Mouse (Mus musculus): Measurements from ENCODE around the gene 9530053A07Rik. TPM values are rescaled to one million over a fixed set of nuclear protein-coding genes. Genes with fewer than 3 reads are reported as not detected.
A peak's percentile ranks its signal among the peaks of the same experiment; 100 is the strongest.

Gene 9530053A07Rik
- polyA plus RNA-seq, 1 experiment = 0.02 TPM

DNA sequence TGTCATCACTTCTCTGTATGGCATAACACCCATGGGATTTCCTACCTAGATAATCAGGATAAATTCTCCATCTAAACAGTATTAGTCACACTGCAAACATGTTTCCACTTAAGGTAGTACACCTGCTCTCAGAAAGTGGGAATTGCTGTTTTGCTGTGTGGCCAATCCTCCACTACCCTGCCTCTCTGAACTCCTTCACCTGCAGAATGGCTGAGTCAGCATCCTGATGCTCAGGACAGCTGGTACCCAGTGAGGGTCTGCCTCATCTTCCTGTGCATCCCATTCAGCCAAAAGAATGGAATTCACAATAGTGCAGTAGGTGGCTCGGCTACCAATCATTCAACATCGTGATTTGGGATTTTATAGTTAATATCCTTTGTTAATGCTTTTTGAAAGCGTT, 30.6 kb downstream of the 9530053A07Rik start:
- TF ChIP-seq POLR2A (IDR thresholded peaks at IDR 0.05; ENCODE audit: borderline replicate concordance, insufficient read depth, low read length) = no peak
- no peak for TF ChIP-seq CTCF (IDR thresholded peaks at IDR 0.05; ENCODE audit: borderline replicate concordance, insufficient read depth, low read depth, low read length)
- Histone ChIP-seq H3K27ac (ENCODE audit: insufficient read depth, low read length) (no peak overlapping the region), H3K4me3 (replicated peaks; ENCODE audit: insufficient read depth, low read depth, low read length) (no peak overlapping the region), H3K4me1 (ENCODE audit: control insufficient read depth, insufficient read depth, low read length) (no peaks in the 10 kb centered on the region), H3K27me3 (ENCODE audit: control insufficient read depth, insufficient read depth, low read length) (no peaks in the 10 kb centered on the region)
- 58% methylated on average over 3 of the region's 3 CpGs for whole genome bisulfite sequencing
- DNase-seq = no peak

DNA sequence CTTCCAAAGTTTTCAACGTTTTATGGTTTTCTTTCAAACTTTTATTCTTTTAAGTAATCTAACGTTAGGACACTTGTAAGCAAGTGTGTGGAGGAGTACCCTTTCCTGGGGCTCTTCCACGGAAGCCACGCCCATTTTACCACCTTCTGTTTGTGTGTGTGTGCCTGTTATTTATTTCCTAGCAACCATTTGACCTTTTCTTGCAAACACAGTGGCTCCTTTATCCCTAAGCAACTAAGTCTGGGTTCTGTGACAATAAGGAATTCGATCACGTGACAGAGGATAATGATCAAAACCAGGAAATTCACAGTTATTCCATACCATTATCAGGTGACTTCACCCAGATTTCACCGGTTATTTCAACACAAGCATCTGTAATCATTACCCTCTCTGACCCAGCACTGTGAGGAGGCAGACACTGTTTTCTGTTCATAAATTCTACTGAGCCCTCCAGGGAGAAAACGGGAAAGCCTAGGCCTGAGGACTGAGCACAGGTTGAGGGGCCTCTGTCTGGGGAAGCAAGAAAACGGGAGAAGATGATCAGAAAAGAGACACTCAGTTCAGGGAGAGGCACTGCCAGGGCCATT, 32.0 kb downstream of the 9530053A07Rik start:
- Histone ChIP-seq H3K4me3 (replicated peaks; ENCODE audit: insufficient read depth, low read depth, low read length) (no peak overlapping the region), H3K4me1 (ENCODE audit: control insufficient read depth, insufficient read depth, low read length) (no peaks in the 10 kb centered on the region), H3K27ac (ENCODE audit: insufficient read depth, low read length) (no peak overlapping the region), H3K27me3 (ENCODE audit: control insufficient read depth, insufficient read depth, low read length) (no peaks in the 10 kb centered on the region)
- 51% methylated on average over 9 of the region's 9 CpGs for WGBS
- TF ChIP-seq CTCF (IDR thresholded peaks at IDR 0.05; ENCODE audit: borderline replicate concordance, insufficient read depth, low read depth, low read length) (no peak), POLR2A (IDR thresholded peaks at IDR 0.05; ENCODE audit: borderline replicate concordance, insufficient read depth, low read length) (no peak)
- DNase-seq = no peak

DNA sequence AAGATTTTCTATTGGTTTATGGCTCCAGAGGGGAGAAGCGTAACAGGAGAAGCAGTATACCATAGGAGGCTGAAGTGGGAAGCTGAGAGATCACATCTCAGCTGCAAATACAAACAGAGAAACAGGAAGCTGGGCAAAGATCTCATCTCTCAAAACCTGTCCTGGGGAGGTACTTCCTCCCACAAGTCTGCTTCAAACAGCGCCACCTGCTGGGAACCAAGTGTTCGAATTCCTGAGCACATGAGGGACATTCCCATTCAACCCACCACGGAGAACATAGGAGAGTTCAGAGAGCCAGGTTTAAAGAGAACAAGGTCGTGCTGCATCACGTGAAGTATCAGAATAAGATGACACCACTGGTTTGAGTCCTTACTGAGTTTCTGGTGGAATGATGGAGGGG, 36.1 kb downstream of the 9530053A07Rik start:
- WGBS = 76% methylated on average over 6 of the region's 6 CpGs
- TF ChIP-seq CTCF (IDR thresholded peaks at IDR 0.05; ENCODE audit: borderline replicate concordance, insufficient read depth, low read depth, low read length) (no peak), POLR2A (IDR thresholded peaks at IDR 0.05; ENCODE audit: borderline replicate concordance, insufficient read depth, low read length) (no peak)
- Histone ChIP-seq H3K4me3 (replicated peaks; ENCODE audit: insufficient read depth, low read depth, low read length) (no peak overlapping the region), H3K27ac (ENCODE audit: insufficient read depth, low read length) (no peak overlapping the region), H3K27me3 (ENCODE audit: control insufficient read depth, insufficient read depth, low read length) (no peaks in the 10 kb centered on the region), H3K4me1 (ENCODE audit: control insufficient read depth, insufficient read depth, low read length) (peaks cover 5% of the 10 kb centered on the region)
- DNase-seq = no peak

DNA sequence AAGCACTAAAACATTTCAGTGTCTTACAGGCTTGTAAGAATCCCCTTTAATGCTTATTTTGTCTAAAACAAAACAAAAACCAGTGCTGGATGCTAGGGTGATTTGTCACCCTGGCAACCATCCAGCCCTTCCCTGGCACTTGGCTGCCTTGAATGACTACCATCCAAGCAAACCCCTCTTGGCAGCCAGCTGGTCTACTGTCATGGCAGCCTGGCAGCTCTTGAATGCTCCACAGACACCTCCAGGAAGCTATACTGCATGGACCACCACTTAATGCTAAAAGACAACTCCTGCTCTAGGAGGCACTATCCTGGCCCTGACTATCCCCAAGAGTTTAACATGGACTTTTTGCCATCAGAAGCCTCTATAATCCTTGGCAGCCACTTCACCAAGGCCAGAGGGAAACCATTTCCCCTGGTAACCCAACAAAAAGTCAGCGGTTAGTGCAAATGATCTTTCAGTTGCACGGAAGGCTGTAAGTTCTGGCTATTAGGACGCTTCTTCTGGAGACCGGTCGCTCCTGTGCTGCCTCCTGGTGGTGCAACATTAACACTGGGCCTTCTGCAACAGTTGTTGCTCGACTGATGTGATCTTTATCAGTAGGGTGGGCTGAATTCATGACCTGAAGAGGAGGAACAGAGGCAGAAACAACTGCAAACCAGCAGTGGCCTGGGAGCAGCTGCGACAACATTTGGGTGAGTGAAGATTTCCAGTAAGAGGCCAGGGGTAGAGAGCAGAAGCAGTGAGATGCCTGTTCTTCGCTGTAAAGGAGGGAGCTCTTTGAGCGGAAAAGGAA, 39.3 kb downstream of the 9530053A07Rik start:
- TF ChIP-seq POLR2A (IDR thresholded peaks at IDR 0.05; ENCODE audit: borderline replicate concordance, insufficient read depth, low read length) = no peak
- peak; percentile 48; the same call in 1 of the 2 replicates for TF ChIP-seq CTCF (IDR thresholded peaks at IDR 0.05; ENCODE audit: borderline replicate concordance, insufficient read depth, low read depth, low read length)
- H3K4me3 ChIP-seq (replicated peaks; ENCODE audit: insufficient read depth, low read depth, low read length) = peak overlapping the region; percentile 63
- WGBS = 8% methylated on average over 9 of the region's 9 CpGs

DNA sequence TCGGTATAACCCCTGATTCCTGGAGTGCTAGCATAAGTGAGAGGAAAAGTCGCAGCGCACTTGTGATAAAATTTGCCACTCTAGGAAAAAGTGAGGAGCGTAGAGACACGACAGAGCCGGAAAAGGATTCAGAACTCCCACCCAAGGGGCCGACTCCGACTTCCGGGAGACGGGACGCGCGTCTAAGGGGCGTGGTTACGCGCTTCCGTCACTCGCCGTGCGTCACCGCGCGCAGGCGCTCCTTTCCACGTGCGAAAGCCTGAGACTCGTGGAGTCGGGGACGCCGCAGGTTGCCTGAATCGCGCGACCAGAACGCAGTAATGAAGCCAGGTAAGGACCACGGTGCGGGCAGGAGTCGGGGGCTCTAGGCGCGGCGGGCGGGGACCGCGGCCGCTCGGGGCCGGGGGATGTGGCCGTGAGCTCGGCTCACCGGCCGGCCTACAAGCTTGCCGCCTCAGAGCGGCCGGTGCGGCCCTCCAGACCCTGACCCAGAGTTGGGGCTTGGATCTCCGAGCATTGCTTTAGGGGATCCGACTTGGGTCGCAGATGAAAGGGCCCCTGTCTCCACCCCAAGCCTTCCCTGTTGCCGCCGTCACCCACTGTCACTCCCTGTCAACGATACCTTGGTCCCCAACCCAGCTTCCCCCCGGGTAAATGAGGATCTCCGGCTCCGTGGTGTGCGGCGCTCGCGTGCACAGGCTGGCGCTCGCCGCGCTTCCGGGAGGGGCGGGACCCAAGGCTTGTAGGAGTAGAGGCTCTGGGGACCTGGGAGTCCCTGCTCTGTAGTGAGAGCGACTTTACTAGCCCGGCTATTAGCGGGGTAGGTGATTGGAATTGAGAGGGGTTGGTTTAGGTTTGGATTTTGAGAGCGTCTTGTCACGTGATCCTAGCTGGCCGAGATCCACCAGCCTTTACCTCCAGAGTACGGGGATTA, 40.5 kb downstream of the 9530053A07Rik start, which contains the start of gene Fbl:
Fbl (plus strand) TSS at position 222 of the 934 bp plus-strand sequence.
- H3K27me3 ChIP-seq (ENCODE audit: control insufficient read depth, insufficient read depth, low read length) = no peaks in the 10 kb centered on the region
- TF ChIP-seq POLR2A (IDR thresholded peaks at IDR 0.05; ENCODE audit: borderline replicate concordance, insufficient read depth, low read length) (peak; percentile 74), CTCF (IDR thresholded peaks at IDR 0.05; ENCODE audit: borderline replicate concordance, insufficient read depth, low read depth, low read length) (no peak)
- WGBS = under 1% methylated on average over 80 of the region's 80 CpGs
- peak within 1 kb of the TSS; percentile 63 for H3K4me3 ChIP-seq (replicated peaks; ENCODE audit: insufficient read depth, low read depth, low read length)
- DNase-seq = peak; percentile 88 to 90
- H3K27ac ChIP-seq (ENCODE audit: insufficient read depth, low read length) = 0 out of 2 replicates have a peak within 1 kb of the TSS, but pooled peaks have one; percentile 20
- peaks cover 13% of the 10 kb centered on the region for H3K4me1 ChIP-seq (ENCODE audit: control insufficient read depth, insufficient read depth, low read length)

More for the DNA sequence above, 39.3 kb downstream of the 9530053A07Rik start:
- Histone ChIP-seq H3K4me1 (ENCODE audit: control insufficient read depth, insufficient read depth, low read length) (peaks cover 13% of the 10 kb centered on the region), H3K27ac (ENCODE audit: insufficient read depth, low read length) (0 out of 2 replicates have a peak overlapping the region, but pooled peaks have one; percentile 20), H3K27me3 (ENCODE audit: control insufficient read depth, insufficient read depth, low read length) (no peaks in the 10 kb centered on the region)
- peak; percentile 56 to 60 for DNase-seq

DNA sequence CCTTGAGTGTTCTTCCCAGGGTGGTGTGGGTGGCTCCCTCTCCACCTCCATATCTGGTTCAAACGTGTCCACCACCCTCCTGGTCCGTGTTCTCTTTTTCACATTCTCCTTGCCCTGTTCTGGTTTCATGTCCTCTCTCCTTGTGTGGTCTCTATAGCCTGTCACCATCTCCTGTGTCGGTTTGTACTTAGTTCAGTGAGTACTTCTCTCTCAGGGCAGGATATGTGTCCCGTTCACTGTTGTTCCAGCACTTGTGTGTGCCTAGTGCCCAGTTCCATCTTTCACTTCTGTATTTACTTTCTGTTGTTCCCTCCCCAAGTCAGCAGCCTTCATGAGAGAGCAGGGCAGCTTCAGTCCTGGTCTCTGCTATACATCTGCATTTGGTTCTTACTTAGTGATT, 46.1 kb downstream of the 9530053A07Rik start:
- Histone ChIP-seq H3K4me1 (ENCODE audit: control insufficient read depth, insufficient read depth, low read length) (peaks cover 9% of the 10 kb centered on the region; the same call in 1 of the 2 replicates), H3K27ac (ENCODE audit: insufficient read depth, low read length) (no peak overlapping the region), H3K27me3 (ENCODE audit: control insufficient read depth, insufficient read depth, low read length) (no peaks in the 10 kb centered on the region), H3K4me3 (replicated peaks; ENCODE audit: insufficient read depth, low read depth, low read length) (no peak overlapping the region)
- no peak for DNase-seq
- WGBS = 83% methylated on average over 4 of the region's 4 CpGs
- TF ChIP-seq POLR2A (IDR thresholded peaks at IDR 0.05; ENCODE audit: borderline replicate concordance, insufficient read depth, low read length) = no peak
- TF ChIP-seq CTCF (IDR thresholded peaks at IDR 0.05; ENCODE audit: borderline replicate concordance, insufficient read depth, low read depth, low read length) = no peak

DNA sequence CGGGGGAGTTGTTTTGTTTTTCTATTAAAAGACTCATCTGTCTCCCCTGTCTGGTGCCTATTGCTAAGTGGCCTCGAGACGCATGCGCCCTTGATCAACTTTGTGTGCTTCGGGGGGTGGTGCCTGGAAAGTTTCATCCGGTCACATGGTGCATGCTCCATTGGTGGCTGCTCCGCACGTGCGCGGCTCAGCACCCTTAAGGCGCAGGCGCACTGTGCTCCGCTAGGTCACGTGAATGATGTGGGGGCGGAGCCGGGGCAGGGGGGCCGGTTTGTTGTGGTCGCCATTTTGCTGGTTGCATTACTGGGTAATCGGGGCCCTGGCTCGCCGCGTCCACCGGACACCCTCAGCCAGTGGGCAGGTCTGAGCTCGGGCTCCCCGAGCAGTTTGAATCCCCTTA, 50.0 kb downstream of the 9530053A07Rik start, which contains the start of gene Dyrk1b:
Dyrk1b (plus strand) TSS at position 242 of the 400 bp plus-strand sequence.
- peak within 1 kb of the TSS; percentile 76; the same call in 1 of the 2 replicates for H3K27ac ChIP-seq (ENCODE audit: insufficient read depth, low read length)
- no peaks in the 10 kb centered on the region for H3K27me3 ChIP-seq (ENCODE audit: control insufficient read depth, insufficient read depth, low read length)
- under 1% methylated on average over 25 of the region's 25 CpGs for WGBS
- TF ChIP-seq CTCF (IDR thresholded peaks at IDR 0.05; ENCODE audit: borderline replicate concordance, insufficient read depth, low read depth, low read length) = no peak
- TF ChIP-seq POLR2A (IDR thresholded peaks at IDR 0.05; ENCODE audit: borderline replicate concordance, insufficient read depth, low read length) = peak; percentile 31; the same call in 1 of the 2 replicates
- peak; percentile 94 to 95 for DNase-seq
- H3K4me3 ChIP-seq (replicated peaks; ENCODE audit: insufficient read depth, low read depth, low read length) = peak within 1 kb of the TSS; percentile 76
- peaks cover 6% of the 10 kb centered on the region; the same call in 1 of the 2 replicates for H3K4me1 ChIP-seq (ENCODE audit: control insufficient read depth, insufficient read depth, low read length)
